Mouse (Mus musculus): ENCODE measurements around the gene Mlph.

Gene Mlph

GRCm38 (mm10) chr1:90999911-91000601 is 85.2 kb downstream of the Mlph start:
- TF ChIP-seq POU5F1 (IDR thresholded peaks at IDR 0.05; ENCODE audit: borderline replicate concordance, low read length), result no peak
- no peak for TF ChIP-seq NANOG (IDR thresholded peaks at IDR 0.05; ENCODE audit: borderline replicate concordance, low read length)
- no peak for TF ChIP-seq CTCF (conservative IDR thresholded peaks at IDR 0.05; ENCODE audit: low read length)
- H3K36me3 ChIP-seq (ENCODE audit: insufficient read depth, low read length), result no peaks in the 10 kb centered on the region
- peaks cover 27% of the 10 kb centered on the region for H3K9me3 ChIP-seq (ENCODE audit: low read length)
- H3K27me3 ChIP-seq (ENCODE audit: insufficient read depth, low read length), result peaks cover 63% of the 10 kb centered on the region
- no peak overlapping the region for H3K4me3 ChIP-seq (replicated peaks; ENCODE audit: low read length)
- peaks cover 5% of the 10 kb centered on the region; the same call in 1 of the 2 replicates for H3K4me1 ChIP-seq (replicated peaks; ENCODE audit: low read depth, low read length)

Measured in E14TG2a.4 (cell line).